Mouse (Mus musculus) ES-Bruce4 (cell line): Measurements from ENCODE around the gene Tmem135. TPM values are rescaled to one million over a fixed set of nuclear protein-coding genes. Genes with fewer than 3 reads are reported as not detected.

Experiments used
- H3K27ac ChIP-seq: 2 replicates; pipeline ENCODE4 v1.5.1; 2012; ENCODE audit warnings: low read length, inconsistent platforms; ENCODE audit not compliant: insufficient read depth
- H3K27me3 ChIP-seq: 2 replicates; pipeline ENCODE4 v1.6.1; 2012; ENCODE audit warnings: mild to moderate bottlenecking, low read length, inconsistent platforms; ENCODE audit not compliant: control insufficient read depth, poor library complexity, insufficient read depth, severe bottlenecking
- H3K36me3 ChIP-seq: 2 replicates; pipeline ENCODE4 v1.6.1; 2012; ENCODE audit warnings: inconsistent platforms, mild to moderate bottlenecking, low read length, moderate library complexity; ENCODE audit not compliant: control insufficient read depth, poor library complexity, insufficient read depth, severe bottlenecking
- H3K4me1 ChIP-seq: one replicate; pipeline ENCODE4 v1.8.1; 2011; ENCODE audit warnings: low read length; ENCODE audit not compliant: control insufficient read depth, insufficient read depth
- H3K4me3 ChIP-seq: 2 replicates; pipeline ENCODE4 v1.5.1; 2011; ENCODE audit warnings: low read depth, mild to moderate bottlenecking, low read length
- H3K9ac ChIP-seq: 2 replicates; pipeline ENCODE4 v1.6.1; 2012; ENCODE audit warnings: low read depth, mild to moderate bottlenecking, inconsistent platforms; ENCODE audit not compliant: poor library complexity, severe bottlenecking
- H3K9me3 ChIP-seq: replicated peaks from 2 replicates; pipeline ENCODE4 v1.6.1; 2012; ENCODE audit warnings: mild to moderate bottlenecking, low read length, inconsistent platforms; ENCODE audit not compliant: control insufficient read depth, poor library complexity, insufficient read depth, severe bottlenecking
- CTCF ChIP-seq: IDR thresholded peaks from one replicate; pipeline ENCODE4 v1.8.1; 2011; ENCODE audit warnings: low read depth, low read length
- EP300 ChIP-seq: IDR thresholded peaks from 2 replicates; pipeline ENCODE4 v1.6.1; 2011; ENCODE audit warnings: low read depth, low read length; ENCODE audit not compliant: insufficient read depth
- POLR2A ChIP-seq: IDR thresholded peaks from one replicate; pipeline ENCODE4 v1.8.1; 2011; ENCODE audit warnings: low read length; ENCODE audit not compliant: insufficient read depth
- polyA plus RNA-seq: library from polyadenylated mRNA; stranded (reverse); fragments of >200 nt; gene quantifications from 2 replicates; pipeline ENCODE4 v1.2.4, GENCODE M21; 2011; ENCODE audit warnings: low read depth; ENCODE audit not compliant: missing spikeins, insufficient read depth, insufficient read length

The Tmem135 gene
- polyA plus RNA-seq, 1 experiment, result 25.7 TPM

GRCm38 (mm10) chr7:89151345-89151744 lies 252.7 kb downstream of the Tmem135 start:
- H3K27ac ChIP-seq, result no peak overlapping the region
- H3K36me3 ChIP-seq, result peaks cover 3% of the 10 kb centered on the region; the same call in 1 of the 2 replicates
- H3K9ac ChIP-seq, result no peak overlapping the region
- H3K27me3 ChIP-seq, result no peaks in the 10 kb centered on the region
- no peak for TF ChIP-seq EP300
- no peak for TF ChIP-seq POLR2A
- H3K4me3 ChIP-seq, result no peak overlapping the region
- H3K9me3 ChIP-seq, result no peaks in the 10 kb centered on the region
- H3K4me1 ChIP-seq, result no peaks in the 10 kb centered on the region

- H3K4me3 ChIP-seq, result no peak overlapping the region
Observed at GRCm38 (mm10) chr7:89140640-89141300, 263.3 kb downstream of the Tmem135 start.

GRCm38 (mm10) chr7:89134884-89135511 lies 269.0 kb downstream of the Tmem135 start:
- Histone ChIP-seq H3K4me3 (no peak overlapping the region), H3K4me1 (no peaks in the 10 kb centered on the region), H3K36me3 (no peaks in the 10 kb centered on the region), H3K9ac (no peak overlapping the region), H3K9me3 (no peaks in the 10 kb centered on the region), H3K27me3 (no peaks in the 10 kb centered on the region), H3K27ac (no peak overlapping the region)
- TF ChIP-seq POLR2A (no peak), EP300 (no peak), CTCF (no peak)

More at GRCm38 (mm10) chr7:89140640-89141300, 263.3 kb downstream of the Tmem135 start:
- H3K36me3 ChIP-seq, result 0 out of 2 replicates have a peak, but pooled peaks cover 2% of the 10 kb centered on the region
- H3K27ac ChIP-seq, result no peak overlapping the region
- no peaks in the 10 kb centered on the region for H3K4me1 ChIP-seq
- no peak for TF ChIP-seq EP300
- no peak for TF ChIP-seq POLR2A
- no peaks in the 10 kb centered on the region for H3K9me3 ChIP-seq
- H3K27me3 ChIP-seq, result no peaks in the 10 kb centered on the region
- H3K9ac ChIP-seq, result no peak overlapping the region

GRCm38 (mm10) chr7:89126063-89126882 lies 277.7 kb downstream of the Tmem135 start:
- TF ChIP-seq EP300, result no peak
- peak; percentile 64 for TF ChIP-seq CTCF
- no peak for TF ChIP-seq POLR2A
- no peaks in the 10 kb centered on the region for H3K4me1 ChIP-seq
- H3K4me3 ChIP-seq, result no peak overlapping the region
- no peaks in the 10 kb centered on the region for H3K9me3 ChIP-seq
- no peak overlapping the region for H3K27ac ChIP-seq
- no peak overlapping the region for H3K9ac ChIP-seq
- no peaks in the 10 kb centered on the region for H3K36me3 ChIP-seq
- no peaks in the 10 kb centered on the region for H3K27me3 ChIP-seq

- Histone ChIP-seq H3K27ac (no peak overlapping the region), H3K9me3 (no peaks in the 10 kb centered on the region), H3K27me3 (no peaks in the 10 kb centered on the region), H3K9ac (no peak overlapping the region), H3K4me3 (no peak overlapping the region), H3K4me1 (no peaks in the 10 kb centered on the region), H3K36me3 (no peaks in the 10 kb centered on the region)
- TF ChIP-seq POLR2A (no peak), CTCF (no peak), EP300 (no peak)
Observed at GRCm38 (mm10) chr7:89116261-89116664, 287.8 kb downstream of the Tmem135 start.

GRCm38 (mm10) chr7:89115633-89116032 lies 288.4 kb downstream of the Tmem135 start:
- Histone ChIP-seq H3K27ac (no peak overlapping the region), H3K36me3 (no peaks in the 10 kb centered on the region)
- TF ChIP-seq CTCF (no peak), EP300 (no peak), POLR2A (no peak)

More at GRCm38 (mm10) chr7:89115633-89116032, 288.4 kb downstream of the Tmem135 start:
- Histone ChIP-seq H3K9ac (no peak overlapping the region), H3K4me3 (no peak overlapping the region), H3K9me3 (no peaks in the 10 kb centered on the region), H3K4me1 (no peaks in the 10 kb centered on the region), H3K27me3 (no peaks in the 10 kb centered on the region)
